Mouse (Mus musculus) bone marrow macrophage, adult 2 months (primary cell): ENCODE data around the gene Eef1a1.
"Not testable (repeated sequence)": the region's sequence is repeated elsewhere in the genome, so short reads cannot be mapped to it uniquely, and the experiment has no call there.

Source experiments
- CTCF ChIP-seq: IDR thresholded peaks from 2 replicates; pipeline ENCODE4 v1.5.1; 2012; ENCODE audit warnings: low read depth, mild to moderate bottlenecking, low read length, moderate library complexity
- POLR2A ChIP-seq: IDR thresholded peaks from 2 replicates; pipeline ENCODE4 v1.6.1; 2012; ENCODE audit warnings: mild to moderate bottlenecking, low read depth, low read length, borderline replicate concordance

GRCm38 (mm10) chr9:78478009-78478605 is 10.8 kb downstream of the Eef1a1 start:
- TF ChIP-seq CTCF, POLR2A: not testable (repeated sequence)
